Mouse (Mus musculus) embryonic facial prominence, embryonic 12.5 days (tissue): ENCODE measurements around the gene Crebbp. TPM values are rescaled to one million over a fixed set of nuclear protein-coding genes. Genes with fewer than 3 reads are reported as not detected.
"Not testable (repeated sequence)": the region's sequence is repeated elsewhere in the genome, so short reads cannot be mapped to it uniquely, and the experiment has no call there.

Experiments
- ATAC-seq: fragments of 200-750 bp; cut with Nextera tagmentation; 2 replicates; pipeline ENCODE4 v1.8.0; 2017; ENCODE audit not compliant: insufficient number of reproducible peaks, insufficient read depth, low FRiP score, low TSS enrichment
- H3K27ac ChIP-seq: fragments of 300-500 bp; sonication (generic); 2 replicates; pipeline ENCODE4 v1.5.1; 2016; ENCODE audit warnings: mild to moderate bottlenecking
- H3K27me3 ChIP-seq: fragments of 300-500 bp; sonication (generic); 2 replicates; pipeline ENCODE4 v1.6.1; 2016; ENCODE audit warnings: mild to moderate bottlenecking, moderate library complexity
- H3K36me3 ChIP-seq: fragments of 300-500 bp; sonication (generic); 2 replicates; pipeline ENCODE4 v1.6.1; 2016; ENCODE audit warnings: mild to moderate bottlenecking
- H3K4me1 ChIP-seq: fragments of 300-500 bp; sonication (generic); 2 replicates; pipeline ENCODE4 v1.6.1; 2016
- H3K4me2 ChIP-seq: fragments of 300-500 bp; sonication (generic); replicated peaks from 2 replicates; pipeline ENCODE4 v1.6.1; 2016; ENCODE audit warnings: mild to moderate bottlenecking, moderate library complexity
- H3K4me3 ChIP-seq: fragments of 300-500 bp; sonication (generic); 2 replicates; pipeline ENCODE4 v1.5.1; 2016; ENCODE audit warnings: mild to moderate bottlenecking
- H3K9ac ChIP-seq: fragments of 300-500 bp; sonication (generic); 2 replicates; pipeline ENCODE4 v1.6.1; 2016; ENCODE audit warnings: mild to moderate bottlenecking, moderate library complexity
- H3K9me3 ChIP-seq: fragments of 300-500 bp; sonication (generic); 2 replicates; pipeline ENCODE4 v1.6.1; 2016; ENCODE audit warnings: mild to moderate bottlenecking, moderate library complexity
- WGBS: fragments of 180-500 bp; shearing (Covaris S2); methylation state at CpG from one replicate; pipeline ENCODE4 v1.1.7; 2016; 5-methylcytosine and 5-hydroxymethylcytosine counted together
- polyA plus RNA-seq: library from polyadenylated mRNA; unstranded; fragments of >200 nt; fragmentation: Nextera tagmentation; extraction: Ambion mirVana; gene quantifications from 2 replicates; pipeline ENCODE4 v1.2.1, GENCODE M21; 2016

Crebbp gene
- polyA plus RNA-seq, 1 experiment from 2014 or later, result 42.2 TPM

DNA sequence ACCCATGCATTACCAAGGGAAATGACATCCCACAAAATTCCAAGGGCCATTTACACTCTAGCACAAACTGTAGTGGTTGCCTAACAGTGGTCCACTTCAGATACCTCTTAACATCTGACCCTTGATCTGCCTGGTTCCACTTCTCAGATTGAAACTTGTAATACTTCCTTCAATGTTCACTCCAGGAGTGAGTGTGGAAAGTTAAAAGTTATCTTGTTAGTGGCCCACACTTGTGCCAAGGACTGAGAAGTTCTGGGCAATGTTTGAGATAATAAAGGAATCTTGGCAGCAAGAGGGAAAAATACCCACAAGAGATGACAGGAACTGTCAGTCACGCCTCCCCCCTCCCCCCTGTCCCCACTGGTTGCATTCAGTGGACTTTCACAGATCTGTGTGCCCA lies 134.1 kb downstream of the Crebbp start:
- Histone ChIP-seq H3K4me2 (no peak overlapping the region), H3K27ac (no peak overlapping the region), H3K9me3 (no peaks in the 10 kb centered on the region), H3K27me3 (no peaks in the 10 kb centered on the region), H3K36me3 (peaks cover 16% of the 10 kb centered on the region), H3K4me1 (peaks cover 13% of the 10 kb centered on the region; the same call in 1 of the 2 replicates), H3K9ac (no peak overlapping the region), H3K4me3 (no peak overlapping the region)
- ATAC-seq, result no peak
- 61% methylated on average over 1 of the region's 1 CpGs for WGBS

DNA sequence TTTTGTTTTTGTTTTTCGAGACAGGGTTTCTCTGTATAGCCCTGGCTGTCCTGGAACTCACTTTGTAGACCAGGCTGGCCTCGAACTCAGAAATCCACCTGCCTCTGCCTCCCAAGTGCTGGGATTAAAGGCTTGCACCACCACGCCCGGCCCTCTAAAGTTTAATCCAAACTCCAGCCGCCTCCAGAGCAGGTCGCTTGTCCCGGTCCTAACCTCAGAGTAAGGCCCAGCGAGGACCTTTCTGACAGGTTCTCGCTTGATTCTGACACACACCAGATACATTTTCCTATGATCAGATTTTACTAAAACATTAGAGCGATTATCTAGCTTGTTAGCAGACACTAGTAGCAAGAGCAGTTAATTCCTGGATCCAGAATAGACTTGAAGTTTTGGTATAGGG lies 135.5 kb downstream of the Crebbp start:
- H3K9ac ChIP-seq, H3K36me3 ChIP-seq, H3K27me3 ChIP-seq, ATAC-seq, H3K27ac ChIP-seq, H3K9me3 ChIP-seq: not testable (repeated sequence)
- Histone ChIP-seq H3K4me1 (peaks cover 13% of the 10 kb centered on the region; the same call in 1 of the 2 replicates), H3K4me3 (peak overlapping the region; percentile 82), H3K4me2 (peak overlapping the region; percentile 55)
- 75% methylated on average over 10 of the region's 10 CpGs for WGBS

DNA sequence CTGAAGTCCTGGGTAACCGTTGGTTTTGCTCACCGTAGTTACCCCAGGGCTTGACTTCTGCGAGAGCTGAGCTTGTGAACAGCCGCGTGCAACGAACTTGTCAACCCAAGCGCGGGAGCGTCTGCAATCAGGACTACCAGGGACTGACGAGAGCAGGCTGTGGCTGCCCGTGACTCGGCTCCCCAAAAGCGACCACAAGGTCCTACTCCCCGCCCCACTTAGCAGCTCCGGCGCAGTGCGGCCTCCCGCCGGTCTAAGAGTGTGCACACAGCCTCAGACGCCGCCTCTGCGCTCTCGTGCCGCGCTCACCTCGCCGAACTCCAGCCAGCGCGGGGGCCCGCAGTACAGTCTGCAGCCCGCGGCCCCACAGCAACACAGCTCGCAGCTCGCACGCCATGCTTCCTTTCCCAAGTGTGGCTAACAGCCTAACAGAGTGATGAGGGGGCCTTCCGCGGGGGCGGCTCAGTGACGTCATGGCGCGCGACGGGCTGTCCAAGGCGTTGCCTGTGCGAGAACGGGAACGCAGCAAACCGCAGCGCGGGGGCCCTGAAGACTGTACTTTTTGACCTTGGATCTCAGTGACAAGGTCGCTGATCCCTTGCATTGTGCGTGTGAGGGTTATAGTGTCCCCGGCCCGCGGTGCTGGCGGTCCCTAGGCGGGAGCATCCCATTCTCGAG lies 136.3 kb downstream of the Crebbp start, which contains the start of gene Trap1:
Trap1 (minus strand) TSS at position 444 of the 678 bp plus-strand sequence.
- Histone ChIP-seq H3K9me3 (no peaks in the 10 kb centered on the region), H3K36me3 (peaks cover 6% of the 10 kb centered on the region; the same call in 1 of the 2 replicates), H3K27me3 (no peaks in the 10 kb centered on the region), H3K4me3 (peak within 1 kb of the TSS; percentile 82), H3K27ac (peak within 1 kb of the TSS; percentile 81), H3K4me2 (peak within 1 kb of the TSS; percentile 55), H3K4me1 (peaks cover 13% of the 10 kb centered on the region; the same call in 1 of the 2 replicates), H3K9ac (peak within 1 kb of the TSS; percentile 87)
- ATAC-seq, result peak; percentile 92
- under 1% methylated on average over 58 of the region's 58 CpGs for WGBS

DNA sequence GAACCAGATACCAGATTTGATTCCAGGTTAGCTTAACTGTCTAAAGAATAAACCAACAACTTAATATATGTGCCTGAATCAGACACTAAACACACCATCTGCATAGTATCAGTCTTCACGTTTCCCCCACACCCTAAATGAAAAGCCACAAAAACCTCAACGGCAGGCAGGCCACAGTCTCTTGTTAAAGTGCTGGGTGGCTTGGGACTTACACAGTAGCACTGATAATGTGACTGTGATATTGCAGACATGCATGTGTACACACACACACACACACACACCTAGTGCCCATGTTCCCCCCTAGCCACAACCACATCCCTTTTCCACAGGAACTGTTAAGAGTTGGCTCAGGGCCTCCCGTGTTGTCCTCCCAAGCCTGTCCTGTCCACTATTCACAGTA lies 139.0 kb downstream of the Crebbp start:
- WGBS, result 72% methylated on average over 3 of the region's 3 CpGs
- H3K36me3 ChIP-seq, result no peaks in the 10 kb centered on the region
- no peak overlapping the region for H3K4me2 ChIP-seq
- no peak overlapping the region for H3K27ac ChIP-seq
- no peak overlapping the region for H3K4me3 ChIP-seq
- no peaks in the 10 kb centered on the region for H3K9me3 ChIP-seq
- peaks cover 13% of the 10 kb centered on the region; the same call in 1 of the 2 replicates for H3K4me1 ChIP-seq
- H3K27me3 ChIP-seq, result no peaks in the 10 kb centered on the region
- no peak overlapping the region for H3K9ac ChIP-seq
- ATAC-seq, result no peak

DNA sequence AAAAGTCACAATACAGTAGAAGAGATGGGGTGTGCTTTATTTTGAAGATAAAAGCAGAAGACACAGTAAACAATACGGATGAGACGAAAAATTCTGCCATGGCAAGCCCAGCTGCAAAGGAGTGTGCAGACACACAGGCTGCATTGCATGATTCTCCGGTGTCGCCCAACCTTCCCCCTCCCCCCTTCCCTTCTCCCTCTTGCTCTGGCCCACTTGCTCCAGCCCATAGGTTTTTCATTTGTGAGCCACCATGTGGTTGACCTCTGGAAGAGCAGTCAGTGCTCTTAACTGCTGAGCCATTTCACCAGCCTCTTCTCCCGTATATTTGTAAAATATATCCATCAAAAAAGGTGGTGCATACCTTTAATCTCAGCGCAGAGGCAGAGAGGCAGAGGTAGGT lies 139.5 kb downstream of the Crebbp start:
- Histone ChIP-seq H3K9me3 (no peaks in the 10 kb centered on the region), H3K4me1 (peaks cover 13% of the 10 kb centered on the region; the same call in 1 of the 2 replicates), H3K9ac (no peak overlapping the region), H3K27me3 (no peaks in the 10 kb centered on the region), H3K36me3 (no peaks in the 10 kb centered on the region), H3K4me2 (no peak overlapping the region), H3K4me3 (no peak overlapping the region), H3K27ac (no peak overlapping the region)
- 53% methylated on average over 6 of the region's 6 CpGs for WGBS
- no peak for ATAC-seq

DNA sequence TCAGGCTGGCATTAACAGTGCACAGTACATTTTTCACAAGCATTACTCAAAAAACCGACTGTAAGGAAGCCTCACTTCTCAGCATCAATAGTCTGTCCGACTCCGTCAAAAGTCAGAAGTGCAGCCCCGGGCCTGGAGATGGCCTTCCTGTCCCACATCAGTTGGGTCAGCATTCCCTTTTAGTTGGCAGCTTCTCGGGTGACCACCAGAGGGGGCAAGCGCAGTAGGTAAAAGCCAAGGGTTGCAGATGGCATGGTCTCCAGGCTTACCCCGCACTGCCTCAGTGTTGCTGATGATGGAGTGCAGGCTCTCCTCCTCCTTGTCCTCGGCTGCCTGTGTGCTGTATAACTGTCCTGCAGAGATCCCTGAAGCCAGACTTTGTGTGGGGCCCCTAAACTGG lies 145.2 kb downstream of the Crebbp start:
- Histone ChIP-seq H3K4me1 (no peaks in the 10 kb centered on the region), H3K36me3 (peaks cover 49% of the 10 kb centered on the region), H3K9me3 (no peaks in the 10 kb centered on the region), H3K27me3 (no peaks in the 10 kb centered on the region), H3K4me2 (no peak overlapping the region), H3K27ac (no peak overlapping the region), H3K4me3 (no peak overlapping the region), H3K9ac (no peak overlapping the region)
- 61% methylated on average over 8 of the region's 8 CpGs for WGBS
- no peak for ATAC-seq

DNA sequence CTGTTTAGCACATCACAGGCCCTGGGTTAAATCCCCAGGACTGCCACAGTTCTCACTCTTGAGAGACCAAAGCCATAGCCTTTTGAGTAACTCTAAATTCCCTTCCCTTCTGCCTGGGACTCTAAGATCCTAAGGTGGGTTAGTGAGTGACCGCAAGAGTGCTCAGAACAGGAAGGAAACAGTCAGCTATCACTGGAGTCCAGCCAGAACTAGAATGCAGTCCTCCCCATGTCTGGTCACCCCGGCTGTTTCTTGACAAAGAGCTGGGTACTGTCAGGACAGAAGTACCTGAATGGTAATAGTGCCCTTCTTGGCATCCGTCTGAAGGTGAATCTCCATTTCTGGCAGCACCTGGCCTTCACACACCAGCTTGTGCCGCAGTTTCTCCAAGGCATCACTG lies 148.9 kb downstream of the Crebbp start:
- whole genome bisulfite sequencing, result 92% methylated on average over 4 of the region's 4 CpGs
- Histone ChIP-seq H3K4me3 (no peak overlapping the region), H3K4me1 (no peaks in the 10 kb centered on the region), H3K9me3 (no peaks in the 10 kb centered on the region), H3K27ac (no peak overlapping the region), H3K4me2 (no peak overlapping the region), H3K9ac (no peak overlapping the region), H3K36me3 (peaks cover 79% of the 10 kb centered on the region), H3K27me3 (no peaks in the 10 kb centered on the region)
- no peak for ATAC-seq

DNA sequence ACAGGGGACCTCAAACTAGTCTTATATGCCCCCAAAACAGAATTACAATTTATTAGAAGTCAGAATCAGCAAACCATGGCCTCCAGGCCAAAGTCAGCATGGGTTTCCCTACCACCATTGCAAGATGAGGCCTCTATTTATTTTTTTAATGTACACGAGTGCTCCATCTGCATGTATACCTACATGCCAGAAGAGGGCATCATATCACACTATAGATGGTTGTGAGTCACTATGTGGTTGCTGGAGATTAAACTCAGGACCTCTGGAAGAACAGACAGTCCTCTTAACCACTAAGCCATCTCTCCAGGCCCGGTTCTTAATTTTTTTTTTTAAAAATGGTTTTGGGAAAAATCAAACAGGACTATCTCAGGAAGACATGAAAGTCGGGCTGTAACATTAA lies 160.0 kb downstream of the Crebbp start:
- no peak for ATAC-seq
- Histone ChIP-seq H3K27me3 (no peaks in the 10 kb centered on the region), H3K4me2 (no peak overlapping the region), H3K4me1 (no peaks in the 10 kb centered on the region), H3K27ac (no peak overlapping the region), H3K36me3 (peaks cover 77% of the 10 kb centered on the region), H3K4me3 (no peak overlapping the region), H3K9ac (no peak overlapping the region), H3K9me3 (no peaks in the 10 kb centered on the region)
- WGBS, result 86% methylated on average over 3 of the region's 3 CpGs

DNA sequence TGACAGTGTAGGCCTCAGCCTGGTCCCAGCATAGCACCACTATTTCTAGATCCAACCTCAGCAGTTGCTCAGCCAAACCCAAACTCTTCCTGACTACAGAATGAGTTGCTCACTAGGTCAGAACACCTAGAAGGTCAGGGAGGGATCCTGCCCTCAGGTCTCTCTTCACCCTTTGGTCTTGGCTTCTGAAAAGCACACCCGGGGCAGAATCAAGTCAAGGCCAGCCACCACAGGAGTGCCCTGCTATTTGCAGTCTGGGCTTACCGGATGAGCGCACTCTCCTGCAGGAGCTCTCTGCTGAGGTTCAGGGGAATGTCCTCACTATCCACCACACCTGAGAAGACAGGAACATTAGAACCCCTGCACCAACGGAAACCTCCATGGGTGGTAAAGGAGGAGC lies 161.2 kb downstream of the Crebbp start:
- no peak overlapping the region for H3K4me2 ChIP-seq
- H3K9me3 ChIP-seq, result no peaks in the 10 kb centered on the region
- no peaks in the 10 kb centered on the region for H3K27me3 ChIP-seq
- H3K4me1 ChIP-seq, result no peaks in the 10 kb centered on the region
- H3K4me3 ChIP-seq, result no peak overlapping the region
- no peak for ATAC-seq
- peaks cover 75% of the 10 kb centered on the region for H3K36me3 ChIP-seq
- 97% methylated on average over 4 of the region's 4 CpGs for WGBS
- no peak overlapping the region for H3K27ac ChIP-seq
- no peak overlapping the region for H3K9ac ChIP-seq

DNA sequence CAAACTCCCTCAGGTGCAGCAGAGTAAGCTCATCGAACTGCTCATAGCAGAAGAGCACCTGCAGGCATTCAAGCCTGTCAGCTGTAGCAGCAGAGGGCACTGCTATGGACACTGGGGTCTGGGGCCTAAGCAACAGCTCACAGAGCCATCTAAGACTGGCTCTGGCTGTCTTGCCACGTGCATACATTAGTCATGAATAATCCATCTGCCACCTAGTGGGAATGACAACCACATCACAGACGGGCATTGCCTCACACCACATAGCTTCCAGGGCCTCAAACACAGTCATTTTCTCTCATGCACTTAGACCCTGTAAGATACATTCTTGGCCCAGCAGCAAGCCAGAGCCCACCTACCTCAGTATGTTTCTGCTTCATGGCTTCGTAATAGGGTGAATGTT lies 168.3 kb downstream of the Crebbp start:
- Histone ChIP-seq H3K9ac (no peak overlapping the region), H3K36me3 (peaks cover 73% of the 10 kb centered on the region), H3K4me3 (no peak overlapping the region), H3K9me3 (no peaks in the 10 kb centered on the region), H3K4me1 (no peaks in the 10 kb centered on the region), H3K27me3 (no peaks in the 10 kb centered on the region), H3K4me2 (no peak overlapping the region), H3K27ac (no peak overlapping the region)
- no peak for ATAC-seq
- 93% methylated on average over 4 of the region's 4 CpGs for WGBS

DNA sequence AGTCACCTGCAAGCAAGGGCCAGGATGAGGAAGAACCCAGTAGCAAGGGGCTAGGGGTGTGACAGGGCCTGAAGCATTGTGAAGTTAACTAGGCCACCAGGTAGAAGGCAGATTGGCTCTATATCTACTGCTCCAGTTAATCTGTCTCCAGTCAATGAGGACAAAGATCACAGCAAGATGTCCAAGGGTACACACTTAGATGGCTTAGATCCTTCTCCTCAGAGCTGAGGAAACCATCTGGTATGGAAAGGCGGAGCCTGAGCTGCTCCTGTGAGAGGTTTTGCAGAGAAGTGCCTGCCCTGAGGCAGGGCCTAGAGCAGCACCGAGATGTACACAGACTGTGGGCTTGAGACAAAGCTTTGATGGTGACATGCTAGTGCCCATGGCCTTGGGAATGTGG lies 169.7 kb downstream of the Crebbp start:
- Histone ChIP-seq H3K9ac (no peak overlapping the region), H3K4me2 (no peak overlapping the region), H3K27ac (no peak overlapping the region), H3K4me3 (no peak overlapping the region), H3K9me3 (no peaks in the 10 kb centered on the region), H3K4me1 (no peaks in the 10 kb centered on the region), H3K27me3 (no peaks in the 10 kb centered on the region), H3K36me3 (peaks cover 75% of the 10 kb centered on the region)
- ATAC-seq, result no peak
- 94% methylated on average over 2 of the region's 2 CpGs for WGBS

DNA sequence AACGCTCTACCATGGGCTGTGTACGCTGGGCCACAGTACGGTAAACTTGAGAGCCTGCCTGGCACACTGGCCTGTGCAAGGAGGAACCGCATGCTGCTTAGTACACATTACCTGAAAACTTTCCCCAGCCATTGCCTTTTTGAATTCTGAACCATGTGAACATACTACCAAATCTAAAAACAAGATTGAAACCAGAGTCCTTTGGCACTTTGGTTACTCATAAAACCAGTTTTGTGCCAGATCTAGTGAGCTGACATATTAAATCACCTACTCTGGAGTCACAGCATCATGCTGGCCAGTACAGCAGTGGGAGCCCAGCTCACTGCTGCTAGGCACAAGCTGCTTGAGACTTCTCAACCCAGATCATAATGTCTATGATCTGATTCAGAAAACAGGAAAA lies 172.2 kb downstream of the Crebbp start:
- ATAC-seq, result no peak
- H3K9ac ChIP-seq, result no peak overlapping the region
- no peaks in the 10 kb centered on the region for H3K9me3 ChIP-seq
- H3K27ac ChIP-seq, result no peak overlapping the region
- H3K4me1 ChIP-seq, result no peaks in the 10 kb centered on the region
- H3K4me2 ChIP-seq, result no peak overlapping the region
- peaks cover 73% of the 10 kb centered on the region for H3K36me3 ChIP-seq
- H3K27me3 ChIP-seq, result no peaks in the 10 kb centered on the region
- H3K4me3 ChIP-seq, result no peak overlapping the region
- 95% methylated on average over 4 of the region's 4 CpGs for WGBS
